Mouse (Mus musculus) embryo, embryonic 10.5 days (tissue): ENCODE measurements around the gene Psma6.
"Not testable (repeated sequence)": the region's sequence is repeated elsewhere in the genome, so short reads cannot be mapped to it uniquely, and the experiment has no call there.

Source experiments
- DNase-seq: peaks from one replicate; pipeline ENCODE4 v3.0.0-alpha.2; 2015; ENCODE audit warnings: low spot score

Gene Psma6

DNA sequence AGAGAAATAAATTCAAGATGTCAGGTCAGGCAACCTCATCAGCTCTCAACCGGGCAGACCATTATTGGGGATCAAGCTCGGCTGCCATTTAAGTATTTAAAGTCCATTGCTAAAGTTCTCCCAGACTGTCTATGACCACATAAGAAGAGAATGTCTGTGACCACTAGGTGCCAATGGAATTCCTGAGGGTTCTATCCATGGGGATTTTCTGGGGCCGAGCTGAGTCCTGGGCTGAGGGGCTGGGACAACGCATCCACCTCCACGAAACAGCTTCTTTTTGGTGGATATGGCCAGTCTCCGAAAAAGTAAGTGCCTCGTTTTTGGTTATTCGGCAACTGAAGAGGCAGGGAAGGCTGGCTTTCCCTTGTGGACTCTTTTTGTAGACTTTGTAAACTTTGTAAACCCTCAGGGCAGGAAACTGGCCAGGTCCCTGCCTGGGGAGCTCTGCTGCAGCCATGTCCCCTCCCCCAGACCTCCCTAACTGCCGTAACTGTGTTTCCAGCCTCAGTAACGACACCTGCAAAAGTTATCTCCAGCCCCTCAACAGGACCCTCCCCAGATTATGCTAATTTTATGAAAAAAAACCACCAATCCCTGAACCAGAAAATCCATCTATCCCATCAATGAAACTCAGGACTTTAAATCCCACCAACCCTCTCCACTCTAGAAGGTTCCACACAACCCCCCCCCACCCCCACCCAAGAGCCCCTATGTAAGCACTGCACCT lies at the start of gene Psma6:
Gene Psma6, plus strand, starts transcription at position 200 of the 727 bp plus-strand sequence.
- no peak for DNase-seq

DNA sequence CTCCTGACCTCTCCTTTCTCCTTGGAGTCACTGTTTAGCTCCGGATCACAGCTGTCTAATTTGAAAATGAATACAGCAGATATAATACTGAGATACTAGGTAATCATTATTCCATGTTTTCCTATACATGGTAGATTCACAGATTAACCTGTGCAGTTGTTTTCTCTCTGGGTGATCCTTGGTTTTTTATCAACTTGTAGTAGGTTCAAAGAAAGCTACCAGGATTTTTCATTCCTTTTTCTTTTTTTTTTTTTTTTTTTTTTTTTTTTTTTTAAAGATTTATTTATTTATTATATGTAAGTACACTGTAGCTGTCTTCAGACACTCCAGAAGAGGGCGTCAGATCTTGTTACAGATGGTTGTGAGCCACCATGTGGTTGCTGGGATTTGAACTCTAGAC lies 45.5 kb upstream of the Psma6 start:
- not testable (repeated sequence) for DNase-seq

DNA sequence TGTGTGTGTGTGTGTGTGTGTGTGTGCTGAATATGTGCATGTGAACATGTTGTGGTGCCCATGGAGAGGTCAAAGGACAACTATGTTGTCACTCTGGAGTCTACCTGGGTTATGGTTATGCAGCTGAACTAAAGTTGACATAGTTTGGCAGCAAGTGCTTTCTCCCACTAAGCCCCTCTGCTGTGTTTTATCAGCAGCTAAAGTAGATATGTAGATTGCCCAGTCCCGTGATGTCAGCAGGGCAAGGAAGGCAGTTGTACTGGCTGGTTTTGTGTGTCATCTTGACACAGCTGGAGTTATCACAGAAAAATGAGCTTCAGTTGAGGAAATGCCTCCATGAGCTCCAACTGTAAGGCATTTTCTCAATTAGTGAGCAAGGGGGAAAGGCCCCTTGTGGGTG lies 41.0 kb upstream of the Psma6 start:
- not testable (repeated sequence) for DNase-seq

DNA sequence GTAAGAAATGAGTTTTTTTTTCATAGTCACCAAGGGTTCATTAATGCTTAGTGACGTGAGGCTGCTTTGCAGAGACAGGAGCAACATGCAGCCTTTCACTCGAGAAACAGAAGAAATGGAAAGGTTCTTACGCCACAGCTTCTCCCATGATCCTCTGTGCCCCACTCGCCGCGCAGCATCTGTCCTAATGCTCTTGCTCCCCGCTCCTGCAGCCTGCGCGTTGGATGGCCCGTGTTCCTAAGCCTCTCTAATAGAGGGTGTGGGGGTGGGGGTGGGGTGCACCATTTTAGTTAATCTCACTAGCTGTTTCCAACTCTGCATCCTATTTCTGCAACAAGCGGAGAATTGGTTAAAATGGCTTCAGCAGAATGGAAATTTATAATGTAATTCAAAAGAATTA lies 40.0 kb upstream of the Psma6 start:
- DNase-seq, result no peak

DNA sequence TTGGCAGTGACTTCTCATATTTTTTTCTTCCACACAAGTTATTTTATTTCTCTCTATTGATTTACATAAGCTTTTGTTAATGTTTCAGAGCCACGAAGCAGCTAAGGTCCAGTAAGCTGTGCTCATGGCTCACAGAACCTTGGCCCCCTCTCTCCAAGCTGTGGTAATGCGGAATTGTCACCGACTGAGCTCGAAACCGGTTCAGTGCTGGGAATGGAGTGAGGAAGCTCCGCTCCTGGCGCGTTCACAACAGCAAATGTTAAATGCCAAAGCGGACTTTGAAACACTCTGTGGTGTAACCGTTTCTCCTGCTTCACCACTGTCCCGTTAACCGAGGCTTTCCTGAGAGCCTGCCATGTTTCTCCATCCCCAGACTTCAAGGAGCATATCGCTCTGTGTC lies 39.4 kb upstream of the Psma6 start:
- no peak for DNase-seq

DNA sequence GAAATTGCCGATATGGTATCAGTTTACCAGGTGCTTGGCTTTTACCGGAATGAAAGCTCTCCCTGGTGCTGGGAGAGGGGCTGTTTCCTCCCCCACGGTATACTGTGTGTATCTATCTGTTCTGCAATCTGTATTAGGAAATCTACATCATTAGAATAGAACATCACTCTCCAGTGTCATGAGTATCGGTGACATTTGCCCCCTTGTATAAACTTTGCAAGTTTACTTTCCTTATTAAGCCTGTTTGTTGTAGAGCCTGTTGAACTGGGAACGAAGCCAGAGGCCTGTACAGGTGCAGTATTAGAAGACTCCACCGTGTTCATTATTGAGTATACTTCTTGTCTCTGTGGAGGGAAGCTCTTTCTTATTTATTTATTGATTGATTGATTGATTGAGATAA lies 30.6 kb upstream of the Psma6 start:
- DNase-seq, result no peak

DNA sequence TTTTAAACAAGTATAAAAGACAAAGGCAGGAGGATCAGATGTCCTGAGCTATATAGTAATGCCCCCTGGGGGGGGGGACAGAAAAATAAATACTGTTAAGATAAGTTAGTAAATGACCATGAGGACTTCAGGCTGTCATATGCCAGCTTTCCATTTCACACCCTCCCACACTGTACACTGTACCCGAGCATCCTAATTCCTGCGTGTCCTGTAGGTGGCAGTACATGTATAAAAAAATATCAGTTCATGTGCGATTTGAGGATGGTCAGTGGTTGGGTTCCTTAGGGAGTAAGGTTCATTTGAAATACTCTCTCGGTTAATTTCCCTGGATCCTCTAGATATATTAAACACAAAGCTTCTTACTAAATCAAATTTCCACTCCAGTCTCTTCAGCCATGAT lies 29.1 kb upstream of the Psma6 start:
- peak; percentile 63 for DNase-seq

DNA sequence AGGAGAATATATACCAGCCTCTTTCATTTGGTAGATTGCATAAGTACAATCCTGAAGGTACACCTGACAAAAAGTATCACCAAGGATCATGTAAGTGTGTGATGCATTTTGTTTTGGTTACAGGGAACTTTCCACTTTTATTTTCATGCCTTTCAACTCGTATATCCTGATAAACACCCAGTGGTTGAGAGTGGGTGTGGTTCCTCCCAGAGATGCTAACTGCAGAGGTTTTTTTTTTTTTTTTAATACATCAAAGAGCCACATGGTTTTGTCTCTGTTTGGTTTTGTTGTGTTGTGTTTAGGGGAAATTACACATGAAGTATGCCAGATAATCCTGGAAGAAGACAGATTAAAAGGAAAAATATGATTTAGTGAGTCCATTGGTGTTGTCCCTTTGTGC lies 26.7 kb upstream of the Psma6 start:
- no peak for DNase-seq

- DNase-seq, result no peak
Observed at GRCm38 (mm10) chr12:55360929-55361328, 23.1 kb upstream of the Psma6 start.

- no peak for DNase-seq
Observed at GRCm38 (mm10) chr12:55365083-55365482, 18.9 kb upstream of the Psma6 start.

DNA sequence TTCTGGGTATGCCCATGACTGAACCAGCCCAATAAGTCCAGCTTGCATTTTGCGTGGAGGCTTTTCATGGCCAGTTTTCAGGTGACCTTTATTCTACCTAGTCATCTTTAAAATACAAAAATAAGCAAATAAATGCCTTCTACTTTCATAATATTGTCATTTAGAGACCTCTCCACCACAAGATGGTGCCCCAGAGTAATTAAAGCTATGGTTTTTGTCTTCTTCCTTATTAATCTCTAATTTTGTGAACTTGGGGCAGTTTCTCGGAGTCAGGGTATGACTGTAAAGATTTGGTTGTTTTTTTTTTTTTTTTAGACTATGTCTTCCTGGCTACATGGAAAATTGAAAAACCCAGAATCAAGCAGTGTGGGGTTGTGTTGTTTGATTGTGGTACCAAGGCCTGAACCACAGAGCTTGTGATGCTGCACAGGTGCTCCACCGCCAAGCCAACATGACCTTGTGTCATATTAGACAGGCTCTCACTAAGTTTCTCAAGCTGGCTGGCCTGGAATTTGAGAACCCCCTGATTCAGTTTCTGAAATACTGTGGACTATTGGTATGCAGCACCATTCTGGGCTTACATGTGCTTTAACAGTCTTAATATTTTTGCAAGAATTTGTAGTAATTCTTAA lies 11.5 kb upstream of the Psma6 start:
- no peak for DNase-seq

GRCm38 (mm10) chr12:55376956-55377609 lies 6.9 kb upstream of the Psma6 start:
- DNase-seq, result no peak

- no peak for DNase-seq
Observed at GRCm38 (mm10) chr12:55377610-55377980, 6.4 kb upstream of the Psma6 start.

DNA sequence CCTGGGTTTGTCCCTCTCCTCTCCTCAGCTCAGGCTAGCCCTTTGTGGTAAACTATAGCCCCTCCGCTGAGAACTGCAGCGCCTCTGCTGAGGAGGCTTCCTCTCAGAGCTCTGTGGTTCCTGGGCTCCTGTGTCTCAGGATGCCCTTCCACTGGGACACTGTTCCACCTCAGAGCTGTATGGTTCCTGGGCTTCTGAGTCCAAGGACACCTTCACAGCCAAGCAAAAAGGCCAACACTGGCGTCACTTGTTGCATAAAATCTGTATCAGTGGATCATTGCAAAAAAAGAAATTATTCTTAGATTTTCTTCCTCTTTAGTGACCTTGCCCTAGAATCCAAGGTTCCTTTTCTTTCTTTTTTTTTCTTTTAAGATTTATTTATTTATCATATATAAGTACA lies 804 bp downstream of the Psma6 start:
- no peak for DNase-seq

- DNase-seq, result peak; percentile 53
Observed at GRCm38 (mm10) chr12:55385931-55386330, 1.9 kb downstream of the Psma6 start.

DNA sequence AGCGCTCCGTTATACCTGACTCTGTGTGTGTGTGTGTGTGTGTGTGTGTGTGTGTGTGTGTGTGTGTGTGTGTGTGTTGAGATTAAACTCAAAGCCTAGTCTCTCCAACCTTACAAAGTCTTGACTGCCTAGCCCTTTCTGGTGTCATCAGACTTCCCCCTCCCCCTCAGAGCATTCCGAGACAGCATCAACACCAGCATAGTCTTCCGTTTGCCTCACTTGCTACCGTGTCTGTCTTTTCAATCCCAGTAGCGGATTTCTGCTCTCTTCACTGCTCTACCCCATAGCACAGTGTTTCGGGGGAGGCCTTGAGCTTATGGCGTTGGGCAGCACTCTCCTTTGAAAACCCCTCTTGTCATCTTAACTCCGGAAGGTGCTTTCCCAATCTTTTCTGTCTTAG lies 2.4 kb downstream of the Psma6 start:
- DNase-seq, result no peak

- DNase-seq, result no peak
Observed at GRCm38 (mm10) chr12:55387083-55387787, 3.2 kb downstream of the Psma6 start.

GRCm38 (mm10) chr12:55387788-55388465 lies 3.9 kb downstream of the Psma6 start:
- no peak for DNase-seq

- peak; percentile 42 for DNase-seq
Observed at GRCm38 (mm10) chr12:55388478-55388877, 4.5 kb downstream of the Psma6 start.

DNA sequence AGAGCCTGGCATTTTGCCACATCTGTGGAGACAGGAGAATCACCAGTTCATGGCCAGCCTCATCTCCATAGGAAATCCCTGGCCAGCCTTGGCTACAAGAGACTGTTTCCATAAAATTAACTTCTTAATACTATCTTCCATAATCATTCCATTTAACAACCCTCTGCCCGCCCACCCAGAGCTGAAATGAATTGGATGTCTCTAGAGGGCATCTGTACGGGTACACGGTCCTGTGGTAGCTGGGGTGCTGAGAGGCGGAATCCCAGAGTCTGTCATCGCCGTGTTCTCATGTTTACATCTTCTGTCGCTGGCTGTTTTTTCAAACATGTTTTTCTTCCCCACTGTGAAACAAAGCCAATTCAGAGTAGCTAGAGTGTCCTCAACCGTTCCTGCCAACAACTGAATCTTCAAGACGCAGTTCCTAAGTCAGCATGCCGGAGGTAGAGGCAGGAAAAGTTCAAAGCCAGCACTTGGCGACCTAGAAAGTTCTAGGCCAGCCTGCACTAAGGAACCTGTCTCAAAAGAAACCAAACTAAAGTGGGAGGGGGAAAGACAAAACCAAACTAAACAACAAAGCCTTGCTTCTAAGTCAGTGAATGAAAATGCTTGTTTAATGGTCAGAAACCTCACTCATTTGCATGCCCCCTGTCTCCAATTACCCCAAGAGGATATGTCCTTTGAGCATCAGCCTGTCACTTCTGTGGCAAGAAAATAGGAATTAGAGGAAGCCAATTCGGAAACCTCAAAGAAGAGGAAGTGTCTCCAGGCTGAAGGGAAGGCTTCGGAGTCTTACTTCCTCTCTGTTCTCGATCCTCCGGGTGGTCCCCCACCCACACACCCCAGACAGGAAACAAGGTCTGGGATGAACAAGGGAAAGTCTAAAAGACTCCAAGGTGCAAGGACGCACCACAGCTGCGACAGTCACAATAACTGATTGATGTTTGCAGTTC lies 5.4 kb downstream of the Psma6 start:
- no peak for DNase-seq

DNA sequence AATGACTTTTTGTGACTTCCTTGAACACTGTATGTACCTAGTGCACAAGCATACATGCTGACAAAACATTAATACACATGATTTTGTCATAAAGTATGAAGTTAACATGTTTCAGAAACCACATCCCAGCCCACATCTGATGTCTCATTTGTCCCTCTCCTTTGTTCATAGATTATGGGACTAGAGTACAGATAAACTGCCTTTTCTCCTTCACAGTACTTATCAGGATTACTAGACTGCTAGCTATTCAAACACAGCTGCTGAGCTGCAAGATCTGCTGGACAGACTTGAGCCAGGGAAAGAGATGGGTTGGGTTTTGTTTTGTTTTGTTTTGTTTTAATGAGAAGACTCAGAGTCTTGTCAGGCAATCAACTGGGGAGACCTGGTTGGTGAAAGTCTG lies 8.1 kb downstream of the Psma6 start:
- no peak for DNase-seq
